Mouse (Mus musculus) liver, embryonic 13.5 days (tissue): ENCODE measurements around the gene Nt5c3. TPM values are rescaled to one million over a fixed set of nuclear protein-coding genes. Genes with fewer than 3 reads are reported as not detected.
"Not testable (repeated sequence)": the region's sequence is repeated elsewhere in the genome, so short reads cannot be mapped to it uniquely, and the experiment has no call there.

Experiments
- ATAC-seq: fragments of 200-750 bp; cut with Nextera tagmentation; 2 replicates; pipeline ENCODE4 v1.8.0; 2017; ENCODE audit warnings: low read depth, mild to moderate bottlenecking, moderate number of reproducible peaks, moderate library complexity
- DNase-seq: peaks from one replicate; pipeline ENCODE4 v3.0.0; 2022
- H3K27ac ChIP-seq: fragments of 300-500 bp; sonication (generic); 2 replicates; pipeline ENCODE4 v1.5.1; 2015; ENCODE audit warnings: moderate library complexity, mild to moderate bottlenecking, inconsistent platforms
- H3K27me3 ChIP-seq: fragments of 300-500 bp; sonication (generic); 2 replicates; pipeline ENCODE4 v1.6.1; 2015; ENCODE audit warnings: mild to moderate bottlenecking, inconsistent platforms
- H3K36me3 ChIP-seq: fragments of 300-500 bp; sonication (generic); 2 replicates; pipeline ENCODE4 v1.6.1; 2015; ENCODE audit warnings: mild to moderate bottlenecking, inconsistent platforms
- H3K4me1 ChIP-seq: fragments of 300-500 bp; sonication (generic); replicated peaks from 2 replicates; pipeline ENCODE4 v1.6.1; 2015; ENCODE audit warnings: inconsistent platforms
- H3K4me2 ChIP-seq: fragments of 300-500 bp; sonication (generic); 2 replicates; pipeline ENCODE4 v1.6.1; 2015; ENCODE audit warnings: inconsistent platforms, mild to moderate bottlenecking, moderate library complexity
- H3K4me3 ChIP-seq: fragments of 300-500 bp; sonication (generic); replicated peaks from 2 replicates; pipeline ENCODE4 v1.5.1; 2015; ENCODE audit warnings: mild to moderate bottlenecking, inconsistent platforms
- H3K9ac ChIP-seq: fragments of 300-500 bp; sonication (generic); 2 replicates; pipeline ENCODE4 v1.6.1; 2015; ENCODE audit warnings: mild to moderate bottlenecking, inconsistent platforms
- H3K9me3 ChIP-seq: fragments of 300-500 bp; sonication (generic); replicated peaks from 2 replicates; pipeline ENCODE4 v1.6.1; 2016; ENCODE audit warnings: inconsistent platforms
- WGBS: fragments of 180-500 bp; shearing (Covaris S2); methylation state at CpG from one replicate; pipeline ENCODE4 v1.1.7; 2015; ENCODE audit not compliant: insufficient replicate concordance; 5-methylcytosine and 5-hydroxymethylcytosine counted together
- polyA plus RNA-seq: library from polyadenylated mRNA; unstranded; fragments of >200 nt; fragmentation: Nextera tagmentation; extraction: Ambion mirVana; gene quantifications from 2 replicates; pipeline ENCODE4 v1.2.1, GENCODE M21; 2015

The Nt5c3 gene
- polyA plus RNA-seq, 1 experiment from 2014 or later = 244 TPM

DNA sequence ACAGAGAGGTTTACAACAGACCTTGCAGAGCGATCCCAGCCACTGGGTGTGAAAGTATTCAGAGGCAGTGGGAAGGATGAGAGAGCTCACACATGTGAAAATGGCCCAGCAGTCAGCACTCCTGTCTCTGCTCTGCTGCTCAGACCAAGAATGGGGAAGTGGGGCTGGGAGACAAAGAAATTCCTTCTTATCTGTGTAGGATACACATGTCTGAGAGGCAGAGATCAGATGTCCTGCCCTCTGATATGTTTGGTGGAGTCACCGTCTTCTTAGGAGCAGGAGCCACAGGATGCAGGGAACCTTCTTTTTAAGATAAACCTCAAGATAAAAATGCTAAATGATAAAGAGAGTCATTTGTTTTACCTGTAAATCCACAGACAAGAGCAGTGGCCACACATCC, 53.7 kb downstream of the Nt5c3 start:
- Histone ChIP-seq H3K27me3 (no peaks in the 10 kb centered on the region), H3K4me3 (no peak overlapping the region), H3K4me2 (no peak overlapping the region), H3K36me3 (0 out of 2 replicates have a peak, but pooled peaks cover 6% of the 10 kb centered on the region), H3K9me3 (no peaks in the 10 kb centered on the region), H3K9ac (no peak overlapping the region), H3K27ac (0 out of 2 replicates have a peak overlapping the region, but pooled peaks have one; percentile 20), H3K4me1 (peaks cover 43% of the 10 kb centered on the region)
- no peak for DNase-seq
- WGBS = 25% methylated on average over 2 of the region's 2 CpGs
- ATAC-seq = peak; percentile 62

DNA sequence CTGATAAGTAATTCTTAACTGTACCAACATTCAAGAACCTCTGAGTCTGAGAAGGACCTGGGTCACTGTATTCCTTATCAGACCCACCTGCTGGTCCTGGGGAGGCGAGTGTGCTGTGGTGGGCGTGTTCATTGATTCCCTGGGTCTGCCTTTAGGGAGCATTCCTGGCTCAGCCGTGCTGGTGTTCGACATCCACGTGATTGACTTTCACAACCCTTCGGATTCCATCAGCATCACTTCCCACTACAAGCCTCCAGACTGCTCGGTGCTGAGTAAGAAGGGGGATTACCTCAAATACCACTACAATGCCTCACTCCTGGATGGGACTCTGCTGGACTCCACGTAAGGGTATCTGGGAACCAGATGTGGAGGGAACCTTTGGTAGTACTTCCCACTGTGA, 55.2 kb downstream of the Nt5c3 start:
- H3K9me3 ChIP-seq = no peaks in the 10 kb centered on the region
- H3K9ac ChIP-seq = no peak overlapping the region
- H3K4me3 ChIP-seq = no peak overlapping the region
- no peaks in the 10 kb centered on the region for H3K27me3 ChIP-seq
- 57% methylated on average over 8 of the region's 8 CpGs for WGBS
- 0 out of 2 replicates have a peak, but pooled peaks cover 6% of the 10 kb centered on the region for H3K36me3 ChIP-seq
- no peak overlapping the region for H3K4me2 ChIP-seq
- ATAC-seq (peak; percentile 67), DNase-seq (no peak)
- peaks cover 43% of the 10 kb centered on the region for H3K4me1 ChIP-seq
- H3K27ac ChIP-seq = no peak overlapping the region

DNA sequence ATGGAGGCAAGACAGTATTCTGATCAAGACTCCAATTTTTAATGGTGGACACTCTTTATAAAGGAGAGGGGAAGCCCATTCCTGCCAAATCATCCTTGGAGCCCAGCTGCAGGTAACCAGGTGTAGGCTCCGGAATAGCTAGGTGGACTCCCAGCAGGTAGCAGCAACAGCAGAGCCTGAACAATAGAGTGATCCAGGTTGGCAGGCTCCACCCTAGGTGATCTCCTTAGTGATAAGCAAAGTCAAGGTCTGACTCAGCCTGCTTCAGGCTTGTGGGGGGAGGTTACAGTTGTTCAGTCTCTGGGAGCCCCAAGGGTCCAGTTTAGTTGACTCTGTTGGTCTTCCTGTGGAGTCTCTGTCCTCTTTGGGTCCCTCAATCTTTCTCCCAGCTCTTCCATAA, 56.8 kb downstream of the Nt5c3 start:
- not testable (repeated sequence) for H3K9me3 ChIP-seq, H3K36me3 ChIP-seq, H3K4me2 ChIP-seq, DNase-seq, ATAC-seq, H3K27me3 ChIP-seq, H3K4me3 ChIP-seq, H3K27ac ChIP-seq, H3K9ac ChIP-seq
- H3K4me1 ChIP-seq = peaks cover 43% of the 10 kb centered on the region
- 89% methylated on average over 1 of the region's 1 CpGs for WGBS

DNA sequence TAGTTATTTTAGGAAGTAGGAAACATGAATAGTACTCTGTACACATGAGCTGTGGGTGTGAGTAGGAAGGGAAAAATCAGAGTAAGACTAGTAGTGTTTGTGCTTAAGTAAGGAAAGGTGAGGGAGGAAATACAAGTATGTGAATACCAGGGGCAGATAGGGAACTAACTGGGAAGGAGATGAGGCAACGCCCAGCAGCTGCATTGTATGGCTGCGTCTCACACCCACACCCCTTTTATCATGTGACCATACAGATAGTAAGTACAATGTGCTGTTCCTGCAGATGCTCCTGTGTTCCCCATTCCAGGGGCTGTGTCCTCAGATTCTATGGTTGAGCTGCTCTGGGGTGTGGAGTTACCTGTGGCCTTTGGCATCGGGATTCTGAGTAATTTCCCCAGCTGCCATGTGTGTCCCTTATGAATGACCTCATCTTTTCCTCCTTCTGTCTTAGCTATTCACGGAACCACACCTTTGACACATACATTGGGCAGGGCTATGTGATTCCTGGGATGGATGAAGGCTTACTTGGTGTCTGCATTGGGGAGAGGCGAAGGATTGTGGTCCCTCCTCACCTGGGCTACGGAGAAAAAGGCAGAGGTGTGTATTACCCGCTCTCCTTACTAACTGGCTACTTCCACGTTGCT, 63.4 kb downstream of the Nt5c3 start:
- Histone ChIP-seq H3K4me1 (peaks cover 12% of the 10 kb centered on the region), H3K4me3 (no peak overlapping the region), H3K4me2 (no peak overlapping the region), H3K36me3 (peaks cover 22% of the 10 kb centered on the region), H3K9me3 (no peaks in the 10 kb centered on the region), H3K27me3 (no peaks in the 10 kb centered on the region), H3K27ac (no peak overlapping the region), H3K9ac (no peak overlapping the region)
- 65% methylated on average over 8 of the region's 8 CpGs for WGBS
- DNase-seq (no peak), ATAC-seq (peak; percentile 73)

DNA sequence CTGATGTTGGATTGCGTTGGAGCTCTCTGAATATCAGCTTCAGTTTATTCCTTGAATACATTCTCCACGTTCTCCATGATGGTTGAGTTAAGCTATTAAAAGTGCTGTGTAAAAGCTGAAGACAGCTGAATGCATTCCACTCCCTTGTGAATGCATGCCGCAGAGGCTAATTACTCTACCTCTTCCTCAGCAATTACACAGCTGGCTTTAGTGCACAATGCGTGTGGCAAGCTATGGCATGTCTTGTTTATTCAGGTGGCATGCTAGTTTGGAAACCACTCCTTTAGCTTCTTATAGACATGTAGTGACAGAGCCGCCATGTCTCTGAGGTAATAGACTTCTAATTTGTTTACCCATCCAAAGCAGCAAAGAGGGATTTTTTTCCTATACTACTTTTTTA, 67.0 kb downstream of the Nt5c3 start:
- Histone ChIP-seq H3K27ac (no peak overlapping the region), H3K4me3 (no peak overlapping the region), H3K27me3 (no peaks in the 10 kb centered on the region), H3K36me3 (peaks cover 18% of the 10 kb centered on the region), H3K9ac (no peak overlapping the region), H3K4me1 (peaks cover 9% of the 10 kb centered on the region), H3K4me2 (no peak overlapping the region), H3K9me3 (no peaks in the 10 kb centered on the region)
- 75% methylated on average over 5 of the region's 5 CpGs for WGBS
- ATAC-seq (no peak), DNase-seq (no peak)

DNA sequence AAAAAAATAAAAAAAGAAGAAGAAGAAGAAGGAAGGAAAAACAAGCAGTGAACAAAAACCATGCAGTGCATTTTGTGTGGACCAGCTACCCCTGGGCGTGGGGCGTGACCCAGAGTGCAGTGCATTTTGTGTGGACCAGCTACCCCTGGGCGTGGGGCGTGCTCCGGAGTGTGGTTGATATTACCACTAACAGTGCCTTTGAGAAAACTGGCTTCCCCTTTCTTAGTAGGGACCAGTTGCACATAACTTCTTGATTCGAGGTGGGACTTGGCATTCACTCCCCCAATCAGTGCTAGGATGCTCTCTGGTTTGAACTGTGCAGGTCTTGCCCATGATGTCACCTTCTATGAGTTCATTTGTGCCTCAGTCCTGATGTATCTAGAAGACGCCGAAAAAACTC, 68.9 kb downstream of the Nt5c3 start:
- Histone ChIP-seq H3K27me3 (no peaks in the 10 kb centered on the region), H3K27ac (no peak overlapping the region), H3K9ac (no peak overlapping the region), H3K9me3 (no peaks in the 10 kb centered on the region), H3K36me3 (peaks cover 13% of the 10 kb centered on the region), H3K4me2 (no peak overlapping the region), H3K4me1 (0 out of 2 replicates have a peak, but pooled peaks cover 5% of the 10 kb centered on the region), H3K4me3 (no peak overlapping the region)
- DNase-seq (no peak), ATAC-seq (no peak)
- 74% methylated on average over 8 of the region's 8 CpGs for WGBS

DNA sequence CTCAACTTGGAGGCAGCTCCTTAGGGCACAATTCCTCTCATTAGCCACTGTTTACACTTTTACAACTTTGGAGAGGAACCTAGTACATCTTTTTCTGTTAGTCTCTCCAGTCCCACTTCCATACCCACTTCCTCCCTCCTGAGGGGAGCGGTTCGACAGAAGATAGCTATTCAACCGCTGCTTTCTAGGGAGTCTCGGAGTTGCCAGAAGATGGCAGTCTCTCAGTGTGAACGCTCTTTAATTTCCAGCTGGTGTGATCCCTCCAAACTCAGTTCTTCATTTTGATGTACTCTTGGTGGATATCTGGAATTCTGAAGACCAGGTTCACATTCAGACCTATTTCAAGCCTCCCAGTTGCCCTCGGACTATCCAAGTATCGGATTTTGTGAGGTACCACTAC, 73.4 kb downstream of the Nt5c3 start:
- Histone ChIP-seq H3K4me1 (peaks cover 16% of the 10 kb centered on the region), H3K4me3 (no peak overlapping the region), H3K4me2 (no peak overlapping the region), H3K27ac (no peak overlapping the region), H3K9ac (no peak overlapping the region), H3K36me3 (peaks cover 3% of the 10 kb centered on the region; the same call in 1 of the 2 replicates), H3K27me3 (no peaks in the 10 kb centered on the region), H3K9me3 (no peaks in the 10 kb centered on the region)
- 54% methylated on average over 7 of the region's 7 CpGs for WGBS
- DNase-seq = no peak
- ATAC-seq = peak; percentile 41; the same call in 1 of the 2 replicates

DNA sequence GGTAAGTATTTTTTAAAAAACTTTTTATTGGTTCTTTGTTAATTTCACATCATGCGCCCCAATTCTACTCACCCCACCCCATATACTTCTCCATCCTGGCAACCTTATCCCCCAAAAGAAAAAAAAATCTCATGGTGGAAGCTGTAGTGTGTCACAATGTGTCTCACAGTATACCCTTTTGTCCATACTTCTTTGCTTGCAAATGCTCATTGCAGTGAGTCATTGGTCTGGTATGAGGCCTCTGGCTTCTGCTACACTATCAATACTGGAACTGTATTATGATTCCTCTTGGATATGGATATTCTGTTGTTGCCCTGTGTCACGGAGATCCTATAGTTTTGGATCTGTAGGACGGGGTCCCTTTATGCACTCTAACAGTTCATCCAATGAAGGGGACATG, 74.8 kb downstream of the Nt5c3 start:
- H3K4me2 ChIP-seq = no peak overlapping the region
- 72% methylated on average over 3 of the region's 3 CpGs for WGBS
- H3K4me1 ChIP-seq = peaks cover 30% of the 10 kb centered on the region

DNA sequence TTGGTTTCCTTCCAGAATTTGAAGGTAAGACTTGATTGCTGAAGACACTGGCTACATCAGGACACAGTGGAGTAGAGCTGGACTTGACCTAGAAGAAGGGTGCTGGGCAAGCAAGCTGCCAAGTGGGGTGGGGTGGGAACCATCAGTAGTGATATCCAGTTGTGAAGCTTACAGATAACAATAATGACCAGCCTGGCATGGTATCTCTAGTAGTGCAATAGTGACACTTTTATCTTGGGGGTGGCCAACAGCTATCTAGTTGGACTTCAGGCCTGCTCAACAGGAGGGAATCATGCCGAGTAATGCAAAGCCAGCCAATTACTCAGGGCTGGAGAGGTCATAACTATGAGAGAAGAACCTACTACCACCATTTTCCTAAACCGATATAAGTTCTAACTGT, 79.4 kb downstream of the Nt5c3 start:
- Histone ChIP-seq H3K4me3 (no peak overlapping the region), H3K4me1 (peaks cover 37% of the 10 kb centered on the region), H3K9me3 (no peaks in the 10 kb centered on the region), H3K27ac (peak overlapping the region; percentile 73), H3K9ac (no peak overlapping the region), H3K4me2 (peak overlapping the region; percentile 15), H3K27me3 (no peaks in the 10 kb centered on the region), H3K36me3 (no peaks in the 10 kb centered on the region)
- ATAC-seq (peak; percentile 96), DNase-seq (peak; percentile 27)
- 45% methylated on average over 2 of the region's 2 CpGs for WGBS

More for the DNA sequence above, 74.8 kb downstream of the Nt5c3 start:
- no peak overlapping the region for H3K4me3 ChIP-seq
- DNase-seq (no peak), ATAC-seq (no peak)
- H3K27ac ChIP-seq = no peak overlapping the region
- no peak overlapping the region for H3K9ac ChIP-seq
- peaks cover 3% of the 10 kb centered on the region; the same call in 1 of the 2 replicates for H3K36me3 ChIP-seq
- H3K27me3 ChIP-seq = no peaks in the 10 kb centered on the region
- no peaks in the 10 kb centered on the region for H3K9me3 ChIP-seq

DNA sequence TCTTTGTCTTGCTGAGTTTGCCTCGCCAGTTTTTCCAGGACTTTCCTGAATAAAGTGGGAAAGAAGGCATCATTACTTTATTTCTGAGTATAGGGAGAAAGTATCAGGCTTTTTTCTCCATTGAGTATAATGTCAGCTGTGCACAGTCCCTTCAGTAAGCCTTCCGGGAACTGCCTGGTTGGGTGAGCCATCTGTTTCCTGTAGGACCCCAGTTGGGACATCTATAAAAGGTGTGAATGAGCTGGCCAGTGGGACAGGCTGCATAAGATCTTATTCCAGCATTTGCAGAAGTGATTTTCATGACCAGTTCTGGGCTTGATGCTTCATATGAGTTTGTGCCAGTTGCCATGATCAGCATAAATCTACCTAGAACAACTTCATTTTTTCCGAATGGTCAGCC, 80.5 kb downstream of the Nt5c3 start:
- H3K4me3 ChIP-seq = no peak overlapping the region
- H3K4me1 ChIP-seq = peaks cover 44% of the 10 kb centered on the region
- H3K27ac ChIP-seq = no peak overlapping the region
- H3K9ac ChIP-seq = no peak overlapping the region
- no peak overlapping the region for H3K4me2 ChIP-seq
- DNase-seq (no peak), ATAC-seq (no peak)
- 82% methylated on average over 3 of the region's 3 CpGs for WGBS
- no peaks in the 10 kb centered on the region for H3K9me3 ChIP-seq
- H3K27me3 ChIP-seq = no peaks in the 10 kb centered on the region
- no peaks in the 10 kb centered on the region for H3K36me3 ChIP-seq

DNA sequence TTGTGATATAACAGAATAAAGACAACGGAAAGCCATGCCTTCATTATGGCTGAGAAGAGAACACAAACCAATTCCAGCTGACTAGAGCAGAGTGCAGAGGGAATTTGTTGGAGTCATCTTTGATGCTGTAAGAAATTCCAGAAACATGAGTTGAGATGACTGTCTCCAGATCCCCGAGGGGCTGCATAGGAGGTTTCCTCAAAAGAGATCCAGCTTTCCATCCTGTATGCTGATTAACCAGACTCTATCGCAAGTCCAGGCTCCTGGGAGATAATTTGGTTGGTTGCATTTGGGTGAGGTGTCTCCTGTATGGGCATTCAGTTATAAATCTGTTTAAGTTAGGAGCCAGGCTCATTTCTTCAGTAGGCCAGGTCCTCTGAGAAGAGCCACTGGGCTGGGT, 86.1 kb downstream of the Nt5c3 start:
- H3K4me2 ChIP-seq = no peak overlapping the region
- 75% methylated on average over 3 of the region's 3 CpGs for WGBS
- no peak overlapping the region for H3K27ac ChIP-seq
- no peak for ATAC-seq
- H3K9me3 ChIP-seq = no peaks in the 10 kb centered on the region
- H3K4me3 ChIP-seq = no peak overlapping the region
- no peak for DNase-seq
- H3K36me3 ChIP-seq = peaks cover 2% of the 10 kb centered on the region; the same call in 1 of the 2 replicates
- no peak overlapping the region for H3K9ac ChIP-seq
- no peaks in the 10 kb centered on the region for H3K27me3 ChIP-seq
- H3K4me1 ChIP-seq = peaks cover 24% of the 10 kb centered on the region

DNA sequence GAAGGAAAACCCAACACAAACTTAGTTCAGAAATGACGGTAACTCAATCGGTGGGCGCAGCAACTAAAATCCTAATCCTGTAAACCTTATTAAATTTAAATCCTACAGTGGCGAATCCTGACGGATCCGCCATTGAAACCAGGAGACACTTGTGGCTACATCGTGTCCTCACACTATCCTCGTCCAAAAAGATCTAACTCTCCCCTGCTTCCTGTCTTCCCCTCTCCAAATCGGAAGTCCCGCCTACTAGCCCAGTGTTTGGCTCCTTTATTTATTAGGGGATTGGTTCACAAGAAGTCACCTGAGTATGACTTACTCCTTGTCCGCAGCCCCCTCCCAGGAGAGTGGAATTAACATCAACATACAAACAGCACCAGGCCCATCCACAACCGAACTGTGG, 86.6 kb downstream of the Nt5c3 start:
- no peak overlapping the region for H3K27ac ChIP-seq
- H3K4me3 ChIP-seq = no peak overlapping the region
- ATAC-seq (no peak), DNase-seq (no peak)
- H3K27me3 ChIP-seq = no peaks in the 10 kb centered on the region
- peaks cover 2% of the 10 kb centered on the region; the same call in 1 of the 2 replicates for H3K36me3 ChIP-seq
- no peaks in the 10 kb centered on the region for H3K9me3 ChIP-seq
- no peak overlapping the region for H3K4me2 ChIP-seq
- peaks cover 28% of the 10 kb centered on the region for H3K4me1 ChIP-seq
- 83% methylated on average over 12 of the region's 12 CpGs for WGBS
- H3K9ac ChIP-seq = no peak overlapping the region
